Mouse (Mus musculus) adrenal gland, adult 2 months (tissue): Measurements from ENCODE around the gene D6Wsu163e. TPM values are rescaled to one million over a fixed set of nuclear protein-coding genes. Genes with fewer than 3 reads are reported as not detected.

Source experiments
- DNase-seq: peaks from one replicate; pipeline ENCODE4 v3.0.0; 2021
- polyA plus RNA-seq: library from polyadenylated mRNA; depleted of rRNA; stranded (reverse); fragments of >200 nt; gene quantifications from 2 replicates; pipeline ENCODE4 v1.2.3, GENCODE M21; 2012; rRNA removed
- total RNA-seq, 2 experiments: library from RNA; stranded (reverse); gene quantifications; 2 replicates each; pipeline ENCODE4 v1.2.3; 2021

D6Wsu163e gene
- total and polyA plus RNA-seq, 3 experiments: 1.5 to 22.1 (median 17.4) TPM

DNA sequence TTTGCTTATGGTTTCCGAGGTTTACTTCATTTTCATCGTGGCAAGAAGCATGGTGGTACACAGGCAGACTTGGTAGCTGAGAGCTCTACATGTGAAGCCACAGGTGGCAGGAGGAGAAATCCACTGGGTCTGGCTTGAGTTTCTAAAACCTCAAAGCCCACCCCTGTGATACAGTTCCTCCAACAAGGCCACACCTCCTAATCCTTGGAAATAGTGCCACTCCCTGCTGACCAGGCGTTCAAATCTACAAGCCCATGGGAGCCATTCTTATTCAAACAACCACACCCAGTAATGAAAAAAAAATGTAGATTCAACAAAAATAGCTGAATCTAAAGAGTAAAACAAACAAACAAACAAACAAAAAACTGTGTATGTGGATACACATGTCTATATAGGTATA, 65.9 kb downstream of the D6Wsu163e start:
- no peak for DNase-seq

DNA sequence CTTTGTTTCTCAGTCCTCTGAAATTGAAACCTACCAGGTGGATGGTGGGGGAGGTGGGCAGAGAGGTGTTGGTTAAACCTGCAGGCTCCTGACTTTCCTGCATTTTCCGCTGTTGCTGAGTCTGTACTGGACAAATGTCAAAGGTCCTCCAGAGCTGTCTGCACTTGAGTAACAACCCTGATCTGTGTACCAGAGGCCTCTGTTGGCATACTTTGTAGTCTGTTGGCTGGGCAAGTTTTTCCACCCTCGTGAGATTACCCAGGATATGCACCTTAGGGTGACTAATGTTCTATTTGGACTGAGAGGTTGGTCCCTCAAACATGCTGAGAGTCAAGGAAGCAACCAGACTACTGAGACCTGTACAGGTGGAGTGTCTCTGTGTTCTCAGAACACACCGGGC, 66.8 kb downstream of the D6Wsu163e start:
- no peak for DNase-seq

DNA sequence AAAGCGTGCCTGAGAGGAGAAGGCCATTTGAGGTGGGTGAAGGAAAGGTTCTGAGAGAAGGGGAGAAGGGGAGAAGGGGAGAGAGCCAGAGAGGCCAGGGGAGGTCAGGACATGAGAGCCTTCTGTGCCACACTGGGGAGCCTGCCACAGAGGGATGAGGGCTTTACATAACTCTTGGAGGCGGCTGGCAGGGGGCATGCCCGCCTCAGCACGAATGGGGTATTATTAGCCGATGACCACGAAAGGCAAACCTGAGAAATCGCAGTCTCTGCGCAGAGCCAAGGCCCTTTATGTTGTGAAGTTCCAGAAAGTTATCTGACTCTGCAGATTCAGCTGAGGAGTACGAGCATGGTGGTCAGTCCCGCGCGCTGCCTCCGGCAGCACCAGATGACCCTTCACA, 70.3 kb downstream of the D6Wsu163e start:
- DNase-seq: no peak

DNA sequence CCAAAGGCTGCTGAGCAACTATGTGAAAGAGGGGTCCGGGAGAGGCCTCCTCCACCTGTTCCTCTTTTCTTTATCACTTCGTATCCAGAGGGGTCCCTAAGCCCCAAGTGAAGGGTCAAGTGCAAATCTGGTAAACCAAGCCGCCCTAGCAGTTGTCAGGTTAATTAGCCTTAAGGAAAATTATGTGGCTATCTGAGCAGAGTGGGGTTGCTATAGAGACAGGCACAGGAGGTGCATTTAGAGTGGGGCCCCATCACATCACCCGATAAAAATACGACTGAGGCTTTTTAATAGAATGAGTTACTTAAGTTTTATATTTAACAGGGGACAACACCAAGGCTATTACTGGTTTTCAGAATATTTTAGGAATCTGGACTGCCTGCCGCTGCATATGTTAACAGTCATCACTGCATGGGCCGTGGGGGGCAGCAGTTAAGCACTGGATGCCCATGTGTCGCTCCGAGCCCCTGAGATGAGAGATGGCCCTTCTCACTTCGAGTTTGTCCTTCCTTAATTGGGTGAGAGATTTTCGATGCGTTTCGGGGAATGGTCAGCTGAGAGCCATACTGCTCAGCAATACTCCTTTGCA, 72.3 kb downstream of the D6Wsu163e start:
- DNase-seq: no peak

DNA sequence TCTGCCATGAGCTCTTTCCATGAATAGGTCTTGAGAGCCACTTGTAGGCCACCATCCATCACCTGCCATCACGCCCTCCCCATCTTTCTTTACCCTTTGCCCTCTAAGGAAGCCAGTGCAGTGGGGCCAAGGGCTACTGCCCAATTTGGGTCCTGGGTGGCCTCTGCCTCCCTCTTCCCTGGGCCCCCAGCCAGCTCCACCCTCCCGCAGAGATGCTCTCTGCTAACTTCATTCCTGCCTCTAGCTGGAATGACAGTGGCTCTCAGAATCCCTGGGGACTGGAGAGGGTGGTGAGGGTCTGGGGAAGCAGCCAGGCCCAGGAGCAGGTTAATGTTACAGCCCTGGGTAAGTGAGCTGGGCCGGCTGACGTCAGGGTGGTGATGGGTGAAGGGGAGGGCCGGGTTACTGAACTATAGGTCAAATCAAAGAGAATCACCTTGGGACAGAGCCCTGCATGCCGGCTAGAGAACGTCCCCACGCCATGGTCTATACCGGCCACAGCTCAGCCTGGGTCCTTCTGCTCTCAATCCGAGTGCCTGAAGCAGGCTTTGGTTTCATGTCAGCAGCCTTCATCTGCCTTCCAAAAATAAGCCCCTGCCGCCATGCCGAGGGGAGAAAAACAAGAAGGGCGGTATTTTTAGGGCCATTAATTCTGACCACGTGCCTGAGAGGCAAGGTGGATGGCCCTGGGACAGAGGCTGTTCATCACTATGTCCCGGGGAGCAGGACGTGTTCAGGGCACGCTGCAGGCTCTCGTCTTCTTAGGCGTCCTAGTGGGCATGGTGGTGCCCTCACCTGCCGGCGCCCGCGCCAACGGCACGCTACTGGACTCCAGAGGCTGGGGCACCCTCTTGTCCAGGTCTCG, 75.4 kb downstream of the D6Wsu163e start, which contains the start of gene Fgf6:
Fgf6 (plus strand) TSS at position 681 of the 865 bp plus-strand sequence.
- no peak for DNase-seq

DNA sequence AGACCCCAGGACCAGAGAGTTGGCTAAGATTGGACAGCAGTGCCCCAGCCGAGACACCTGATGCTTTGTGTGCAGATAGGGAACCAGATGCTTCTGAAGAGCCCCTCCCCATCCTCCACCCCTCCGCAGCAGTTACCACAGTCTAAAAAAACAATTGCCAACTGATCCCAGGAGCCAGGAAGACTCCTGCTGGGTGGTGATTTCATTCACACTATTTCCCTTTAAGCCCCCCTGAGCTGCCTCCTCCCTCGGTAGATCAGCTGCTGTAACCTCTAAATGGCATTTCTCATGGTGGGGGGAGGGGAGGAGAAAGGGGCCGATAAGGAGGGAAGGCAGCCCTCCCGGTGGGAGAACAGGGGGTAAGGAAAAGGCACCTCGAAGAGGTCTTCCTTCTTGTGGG, 79.5 kb downstream of the D6Wsu163e start:
- no peak for DNase-seq

DNA sequence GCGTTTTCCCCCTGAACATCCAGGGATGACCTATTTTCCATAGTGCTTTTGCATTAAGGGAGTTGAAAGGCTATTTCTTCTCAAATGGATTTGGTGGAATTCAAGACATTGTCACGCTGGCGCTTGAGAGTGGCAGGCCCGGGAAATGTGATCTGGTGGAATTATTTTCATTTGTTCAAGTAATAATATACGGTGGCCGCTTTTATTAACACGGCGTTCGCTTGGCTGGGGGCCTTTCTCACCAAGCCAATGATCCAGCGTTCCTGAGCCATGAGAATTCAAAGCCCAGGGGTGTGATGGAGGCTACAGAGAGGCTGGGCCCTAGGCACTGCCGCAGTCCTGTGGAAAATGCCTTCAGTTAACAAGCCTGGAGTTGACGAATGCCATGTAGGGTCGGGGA, 80.7 kb downstream of the D6Wsu163e start:
- DNase-seq: no peak

DNA sequence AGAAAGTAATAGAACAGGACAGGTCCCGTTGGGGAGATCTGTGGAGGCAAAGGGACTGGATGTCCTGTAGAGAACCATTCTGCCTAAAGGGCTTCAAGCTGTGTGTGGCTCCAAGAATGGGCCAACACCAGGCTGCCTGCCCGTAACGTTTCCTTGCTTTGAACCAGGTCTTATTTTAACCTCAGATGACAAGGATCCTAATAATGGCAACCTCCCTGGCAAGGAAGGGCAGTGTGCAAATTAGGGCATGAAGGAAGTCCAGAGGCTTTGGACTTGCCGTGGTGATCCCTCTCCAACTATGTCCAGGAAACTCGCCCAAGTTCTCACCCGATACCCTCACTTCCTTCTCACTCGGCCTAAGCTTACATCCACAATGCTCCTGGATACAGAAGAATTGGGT, 85.1 kb downstream of the D6Wsu163e start:
- no peak for DNase-seq

Other genes starting within 250 kb of the D6Wsu163e start
- gene Kcna6, start 199.3 kb upstream of the D6Wsu163e start, total RNA-seq: 1 to 10 TPM in 1 of 2 experiments, under 1 TPM in 1; 0.81 to 1.1 TPM
- gene Kcna6, start 199.3 kb upstream of the D6Wsu163e start, polyA plus RNA-seq: 0.47 and 0.66 TPM in 2 replicates
- gene Ndufa9, start 90.8 kb upstream of the D6Wsu163e start, total RNA-seq: 100 to 1,000 TPM; 167 to 248 TPM
- gene Ndufa9, start 90.8 kb upstream of the D6Wsu163e start, polyA plus RNA-seq: 77.2 and 80.4 TPM in 2 replicates
- gene Akap3, start 86.9 kb upstream of the D6Wsu163e start, total RNA-seq: not detected
- 0.03 and 0.04 TPM in 2 replicates for gene Akap3, start 86.9 kb upstream of the D6Wsu163e start, polyA plus RNA-seq
- not detected for gene Dyrk4, start 18.1 kb upstream of the D6Wsu163e start, total RNA-seq
- not detected in 2 replicates for gene Dyrk4, start 18.1 kb upstream of the D6Wsu163e start, polyA plus RNA-seq
- 1 to 10 TPM in 1 of 2 experiments, under 1 TPM in 1; 0.59 to 1.3 TPM for gene Rad51ap1, start 375 bp upstream of the D6Wsu163e start, total RNA-seq
- 0.59 and 1.1 TPM in 2 replicates for gene Rad51ap1, start 375 bp upstream of the D6Wsu163e start, polyA plus RNA-seq
- gene Fgf6, start 75.6 kb downstream of the D6Wsu163e start, total RNA-seq: not detected
- gene Fgf6, start 75.6 kb downstream of the D6Wsu163e start, polyA plus RNA-seq: not detected in 2 replicates
- gene Fgf23, start 132.9 kb downstream of the D6Wsu163e start, total RNA-seq: not detected
- gene Fgf23, start 132.9 kb downstream of the D6Wsu163e start, polyA plus RNA-seq: not detected in 2 replicates
- 10 to 100 TPM; 13.2 to 21.9 TPM for gene Tigar, start 169.6 kb downstream of the D6Wsu163e start, total RNA-seq
- 2.2 and 3.0 TPM in 2 replicates for gene Tigar, start 169.6 kb downstream of the D6Wsu163e start, polyA plus RNA-seq
- gene Ccnd2, start 212.2 kb downstream of the D6Wsu163e start, total RNA-seq: 100 to 1,000 TPM; 481 to 519 TPM
- 76.2 and 127 TPM in 2 replicates for gene Ccnd2, start 212.2 kb downstream of the D6Wsu163e start, polyA plus RNA-seq